Mouse (Mus musculus): ENCODE measurements around the gene Fndc10. TPM values are rescaled to one million over a fixed set of nuclear protein-coding genes. Genes with fewer than 3 reads are reported as not detected.
"Not testable (repeated sequence)": the region's sequence is repeated elsewhere in the genome, so short reads cannot be mapped to it uniquely, and the experiment has no call there.

The Fndc10 gene
- total RNA-seq, 2 experiments from 2014 or later: 0.26 to 0.71 TPM

GRCm38 (mm10) chr4:155734350-155734941 lies 40.3 kb downstream of the Fndc10 start, which contains the start of gene Tmem240:
Gene Tmem240, plus strand, starts transcription at chr4:155734800.
- ATAC-seq (ENCODE audit: poor library complexity, severe bottlenecking): peak; percentile 89

- 0 out of 2 replicates have a peak, but pooled peaks have one; percentile 5 for ATAC-seq (ENCODE audit: poor library complexity, severe bottlenecking)
Measured at GRCm38 (mm10) chr4:155734951-155735702, 41.0 kb downstream of the Fndc10 start.

- no peak for ATAC-seq (ENCODE audit: poor library complexity, severe bottlenecking)
Measured at GRCm38 (mm10) chr4:155735788-155736187, 41.6 kb downstream of the Fndc10 start.

- no peak for ATAC-seq (ENCODE audit: poor library complexity, severe bottlenecking)
Measured at GRCm38 (mm10) chr4:155736421-155736820, 42.3 kb downstream of the Fndc10 start.

GRCm38 (mm10) chr4:155738262-155738661 lies 44.1 kb downstream of the Fndc10 start:
- ATAC-seq (ENCODE audit: poor library complexity, severe bottlenecking): no peak

GRCm38 (mm10) chr4:155739152-155739551 lies 45.0 kb downstream of the Fndc10 start:
- no peak for ATAC-seq (ENCODE audit: poor library complexity, severe bottlenecking)

GRCm38 (mm10) chr4:155739741-155740636 lies 45.8 kb downstream of the Fndc10 start:
- no peak for ATAC-seq (ENCODE audit: poor library complexity, severe bottlenecking)

- not testable (repeated sequence) for ATAC-seq (ENCODE audit: poor library complexity, severe bottlenecking)
Measured at GRCm38 (mm10) chr4:155740681-155741080, 46.5 kb downstream of the Fndc10 start.

- ATAC-seq (ENCODE audit: poor library complexity, severe bottlenecking): no peak
Measured at GRCm38 (mm10) chr4:155742684-155743083, 48.5 kb downstream of the Fndc10 start.

- ATAC-seq (ENCODE audit: poor library complexity, severe bottlenecking): no peak
Measured at GRCm38 (mm10) chr4:155744474-155744873, 50.3 kb downstream of the Fndc10 start.

- ATAC-seq (ENCODE audit: poor library complexity, severe bottlenecking): no peak
Measured at GRCm38 (mm10) chr4:155745136-155745535, 51.0 kb downstream of the Fndc10 start.

Other genes starting within 250 kb of the Fndc10 start
- gene Tmem52, start 225.2 kb upstream of the Fndc10 start, total RNA-seq (2015): not detected in 2 replicates
- not detected in 2 replicates for gene Tmem52, start 225.2 kb upstream of the Fndc10 start, total RNA-seq (2017)
- 244 and 278 TPM in 2 replicates for gene Gnb1, start 203.0 kb upstream of the Fndc10 start, total RNA-seq (2015)
- gene Gnb1, start 203.0 kb upstream of the Fndc10 start, total RNA-seq (2017): 158 and 180 TPM in 2 replicates
- gene Nadk, start 132.0 kb upstream of the Fndc10 start, total RNA-seq (2015): 205 and 220 TPM in 2 replicates
- gene Nadk, start 132.0 kb upstream of the Fndc10 start, total RNA-seq (2017): 180 and 208 TPM in 2 replicates
- gene Slc35e2, start 92.9 kb upstream of the Fndc10 start, total RNA-seq (2015): 10.1 and 18.8 TPM in 2 replicates
- 8.7 and 12.8 TPM in 2 replicates for gene Slc35e2, start 92.9 kb upstream of the Fndc10 start, total RNA-seq (2017)
- gene Cdk11b, start 69.5 kb upstream of the Fndc10 start, total RNA-seq (2015): 43.2 and 57.8 TPM in 2 replicates
- gene Cdk11b, start 69.5 kb upstream of the Fndc10 start, total RNA-seq (2017): 48.1 and 81.5 TPM in 2 replicates
- not detected in 2 replicates for gene Gm10563, start 48.9 kb upstream of the Fndc10 start, total RNA-seq (2015)
- gene Gm10563, start 48.9 kb upstream of the Fndc10 start, total RNA-seq (2017): not detected in 2 replicates
- gene Mmp23, start 41.0 kb upstream of the Fndc10 start, total RNA-seq (2015): 0.18 and 0.20 TPM in 2 replicates
- 0.22 and 0.94 TPM in 2 replicates for gene Mmp23, start 41.0 kb upstream of the Fndc10 start, total RNA-seq (2017)
- 5.9 and 6.4 TPM in 2 replicates for gene Mib2, start 25.1 kb upstream of the Fndc10 start, total RNA-seq (2015)
- 23.5 and 29.0 TPM in 2 replicates for gene Mib2, start 25.1 kb upstream of the Fndc10 start, total RNA-seq (2017)
- 130 and 132 TPM in 2 replicates for gene Ssu72, start 10.5 kb downstream of the Fndc10 start, total RNA-seq (2015)
- 125 and 133 TPM in 2 replicates for gene Ssu72, start 10.5 kb downstream of the Fndc10 start, total RNA-seq (2017)
- 0.09 and 0.30 TPM in 2 replicates for gene Tmem240, start 40.5 kb downstream of the Fndc10 start, total RNA-seq (2015)
- gene Tmem240, start 40.5 kb downstream of the Fndc10 start, total RNA-seq (2017): 0.18 TPM in 1 of 2 replicates, not detected in the other
- gene Atad3a, start 66.8 kb downstream of the Fndc10 start, total RNA-seq (2015): 13.5 and 14.1 TPM in 2 replicates
- 17.8 and 22.9 TPM in 2 replicates for gene Atad3a, start 66.8 kb downstream of the Fndc10 start, total RNA-seq (2017)
- not detected in 2 replicates for gene Vwa1, start 80.4 kb downstream of the Fndc10 start, total RNA-seq (2015)
- gene Vwa1, start 80.4 kb downstream of the Fndc10 start, total RNA-seq (2017): 0.20 TPM in 1 of 2 replicates, not detected in the other
- gene Tmem88b, start 91.5 kb downstream of the Fndc10 start, total RNA-seq (2015): 0.07 TPM in 1 of 2 replicates, not detected in the other
- gene Tmem88b, start 91.5 kb downstream of the Fndc10 start, total RNA-seq (2017): not detected in 2 replicates
- not detected in 2 replicates for gene Ankrd65, start 96.1 kb downstream of the Fndc10 start, total RNA-seq (2015)
- gene Ankrd65, start 96.1 kb downstream of the Fndc10 start, total RNA-seq (2017): not detected in 2 replicates
- 131 and 139 TPM in 2 replicates for gene Mrpl20, start 108.5 kb downstream of the Fndc10 start, total RNA-seq (2015)
- gene Mrpl20, start 108.5 kb downstream of the Fndc10 start, total RNA-seq (2017): 49.5 and 50.2 TPM in 2 replicates
- gene Ccnl2, start 118.1 kb downstream of the Fndc10 start, total RNA-seq (2015): 65.8 and 69.8 TPM in 2 replicates
- gene Ccnl2, start 118.1 kb downstream of the Fndc10 start, total RNA-seq (2017): 93.7 and 95.6 TPM in 2 replicates
- gene Aurkaip1, start 136.9 kb downstream of the Fndc10 start, total RNA-seq (2015): 99.7 and 101 TPM in 2 replicates
- gene Aurkaip1, start 136.9 kb downstream of the Fndc10 start, total RNA-seq (2017): 131 and 143 TPM in 2 replicates
- gene Mxra8, start 145.3 kb downstream of the Fndc10 start, total RNA-seq (2015): not detected in 2 replicates
- 1.2 TPM in 2 replicates for gene Mxra8, start 145.3 kb downstream of the Fndc10 start, total RNA-seq (2017)
- gene Dvl1, start 153.1 kb downstream of the Fndc10 start, total RNA-seq (2015): 9.8 and 10.8 TPM in 2 replicates
- gene Dvl1, start 153.1 kb downstream of the Fndc10 start, total RNA-seq (2017): 10.5 and 11.3 TPM in 2 replicates
- 0.93 and 1.4 TPM in 2 replicates for gene Tas1r3, start 169.0 kb downstream of the Fndc10 start, total RNA-seq (2015)
- gene Tas1r3, start 169.0 kb downstream of the Fndc10 start, total RNA-seq (2017): 0.66 and 1.1 TPM in 2 replicates
- 9.1 and 11.7 TPM in 2 replicates for gene Cptp, start 175.1 kb downstream of the Fndc10 start, total RNA-seq (2015)
- 8.8 and 14.1 TPM in 2 replicates for gene Cptp, start 175.1 kb downstream of the Fndc10 start, total RNA-seq (2017)
- 35.0 and 40.9 TPM in 2 replicates for gene Ints11, start 175.2 kb downstream of the Fndc10 start, total RNA-seq (2015)
- gene Ints11, start 175.2 kb downstream of the Fndc10 start, total RNA-seq (2017): 22.0 and 23.0 TPM in 2 replicates
- 11.4 and 14.1 TPM in 2 replicates for gene Pusl1, start 197.4 kb downstream of the Fndc10 start, total RNA-seq (2015)
- gene Pusl1, start 197.4 kb downstream of the Fndc10 start, total RNA-seq (2017): 8.9 and 11.5 TPM in 2 replicates
- 19.4 and 22.3 TPM in 2 replicates for gene Acap3, start 197.5 kb downstream of the Fndc10 start, total RNA-seq (2015)
- gene Acap3, start 197.5 kb downstream of the Fndc10 start, total RNA-seq (2017): 18.0 and 23.7 TPM in 2 replicates
- gene Ube2j2, start 249.5 kb downstream of the Fndc10 start, total RNA-seq (2015): 65.3 and 67.7 TPM in 2 replicates
- gene Ube2j2, start 249.5 kb downstream of the Fndc10 start, total RNA-seq (2017): 91.4 and 101 TPM in 2 replicates

All from megakaryocyte, adult 5-6 weeks (primary cell).